Mouse (Mus musculus) NIH3T3 (cell line): ENCODE results near the gene Zcwpw1.

Source experiments
- DNase-seq: peaks from one replicate; pipeline ENCODE4 v3.0.0-alpha.2; 2012; ENCODE audit warnings: low read depth

Gene Zcwpw1

GRCm38 (mm10) chr5:137755425-137755824, 32.2 kb upstream of the Zcwpw1 start:
- no peak for DNase-seq

GRCm38 (mm10) chr5:137756106-137756505, 31.5 kb upstream of the Zcwpw1 start:
- DNase-seq, result no peak

GRCm38 (mm10) chr5:137756882-137757661, 30.5 kb upstream of the Zcwpw1 start:
- DNase-seq, result peak; percentile 93

GRCm38 (mm10) chr5:137757887-137758286, 29.7 kb upstream of the Zcwpw1 start:
- DNase-seq, result no peak

GRCm38 (mm10) chr5:137758921-137759534, 28.6 kb upstream of the Zcwpw1 start:
- DNase-seq, result no peak

- DNase-seq, result peak; percentile 93
These were observed 27.6 kb upstream of the Zcwpw1 start for GRCm38 (mm10) chr5:137759971-137760412.

GRCm38 (mm10) chr5:137764609-137765340, 22.8 kb upstream of the Zcwpw1 start:
- no peak for DNase-seq

- DNase-seq, result peak; percentile 55
These were observed 21.3 kb upstream of the Zcwpw1 start for GRCm38 (mm10) chr5:137766270-137766669.

GRCm38 (mm10) chr5:137768475-137768874, 19.1 kb upstream of the Zcwpw1 start:
- DNase-seq, result no peak

- DNase-seq, result peak; percentile 83
These were observed 16.9 kb upstream of the Zcwpw1 start for GRCm38 (mm10) chr5:137770709-137771108.

- no peak for DNase-seq
These were observed 14.8 kb upstream of the Zcwpw1 start for GRCm38 (mm10) chr5:137772755-137773154.

- no peak for DNase-seq
These were observed 11.9 kb upstream of the Zcwpw1 start for GRCm38 (mm10) chr5:137775587-137776290.

GRCm38 (mm10) chr5:137776408-137776918, 11.1 kb upstream of the Zcwpw1 start:
- DNase-seq, result peak; percentile 61

GRCm38 (mm10) chr5:137777267-137777845, 10.2 kb upstream of the Zcwpw1 start:
- no peak for DNase-seq

- peak; percentile 99 for DNase-seq
These were observed 9.0 kb upstream of the Zcwpw1 start, which contains the start of gene Ppp1r35 for GRCm38 (mm10) chr5:137778635-137779034. Ppp1r35 (plus strand) TSS chr5:137778849.

GRCm38 (mm10) chr5:137779053-137779933, 8.3 kb upstream of the Zcwpw1 start:
- peak; percentile 48 for DNase-seq

- DNase-seq, result no peak
These were observed 5.9 kb upstream of the Zcwpw1 start for GRCm38 (mm10) chr5:137781661-137782060.

- no peak for DNase-seq
These were observed 4.6 kb upstream of the Zcwpw1 start for GRCm38 (mm10) chr5:137782776-137783522.

- no peak for DNase-seq
These were observed 3.6 kb upstream of the Zcwpw1 start for GRCm38 (mm10) chr5:137783901-137784540.
